Mouse (Mus musculus) yolk sac, embryonic 10.5 days (tissue): ENCODE results near the gene Fam71a.
"Not testable (repeated sequence)": the region's sequence is repeated elsewhere in the genome, so short reads cannot be mapped to it uniquely, and the experiment has no call there.

ENCODE experiments used
- DNase-seq: peaks from one replicate; pipeline ENCODE4 v3.0.0-alpha.2; 2017; ENCODE audit warnings: low spot score

The Fam71a gene

GRCm38 (mm10) chr1:191181469-191182259, 17.0 kb upstream of the Fam71a start:
- no peak for DNase-seq

GRCm38 (mm10) chr1:191180397-191180796, 15.8 kb upstream of the Fam71a start:
- DNase-seq = no peak

DNA sequence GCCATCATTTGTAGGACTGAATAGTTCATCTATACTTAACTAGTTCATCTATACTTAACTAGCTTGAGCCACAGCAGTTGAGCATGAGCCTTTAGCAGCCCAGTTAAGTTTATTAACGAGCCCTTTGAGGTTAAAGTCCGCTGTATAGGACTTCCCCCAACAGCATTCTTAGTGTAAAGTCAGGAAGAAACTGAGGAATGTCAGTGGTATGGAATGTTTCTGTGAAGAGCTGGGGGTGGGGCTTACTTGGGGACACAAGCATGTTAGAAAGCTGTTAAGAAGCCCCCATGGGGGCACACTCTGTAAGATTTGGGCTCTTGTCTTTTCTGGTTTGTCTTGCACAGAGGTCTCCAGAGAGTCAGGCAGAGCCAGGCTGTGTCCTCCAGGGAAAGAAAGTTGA, 15.2 kb upstream of the Fam71a start:
- peak; percentile 64 for DNase-seq

GRCm38 (mm10) chr1:191178511-191179188, 14.0 kb upstream of the Fam71a start:
- peak; percentile 60 for DNase-seq

- DNase-seq = no peak
Measured at GRCm38 (mm10) chr1:191176887-191177286, 12.3 kb upstream of the Fam71a start.

DNA sequence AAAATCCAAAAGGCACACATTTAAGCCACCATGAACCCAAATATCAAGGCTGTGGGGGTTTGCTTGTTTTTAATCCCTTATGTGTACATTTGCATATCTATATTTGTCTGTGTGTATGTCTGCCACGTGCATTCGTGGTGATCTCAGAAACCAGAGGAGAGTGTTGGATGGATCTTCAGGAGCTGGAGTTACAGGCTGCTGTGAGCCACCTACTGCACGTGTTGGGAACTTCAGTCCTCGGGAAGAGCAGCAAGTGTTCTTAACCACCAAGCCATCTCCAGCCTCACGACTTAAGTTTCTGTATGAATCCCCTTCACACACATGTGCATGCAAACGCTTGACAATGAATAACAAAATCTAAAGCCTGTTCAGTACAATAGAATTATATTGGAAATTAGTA, 7.9 kb upstream of the Fam71a start:
- no peak for DNase-seq

DNA sequence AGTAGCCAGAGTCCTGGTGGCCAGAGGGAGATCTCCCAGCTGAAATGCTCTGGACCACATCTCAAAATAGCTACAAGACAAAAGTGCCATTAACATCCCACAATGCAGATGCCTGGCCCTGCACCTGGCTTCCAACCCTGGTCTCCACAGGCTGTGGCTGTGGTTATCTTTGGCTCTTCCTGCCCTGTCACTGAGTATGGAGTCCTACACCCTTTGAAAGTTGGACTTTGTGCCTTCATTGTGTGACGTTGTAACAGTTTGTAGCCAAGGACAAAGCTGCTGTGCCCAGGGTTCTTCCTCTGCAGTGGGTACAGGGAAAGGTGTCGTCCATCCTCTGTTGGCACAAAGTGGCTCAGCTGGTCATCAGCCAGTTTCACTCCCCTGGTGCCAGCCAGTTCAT, 5.8 kb upstream of the Fam71a start:
- DNase-seq = no peak

GRCm38 (mm10) chr1:191166189-191166588, 1.6 kb upstream of the Fam71a start:
- DNase-seq = no peak

DNA sequence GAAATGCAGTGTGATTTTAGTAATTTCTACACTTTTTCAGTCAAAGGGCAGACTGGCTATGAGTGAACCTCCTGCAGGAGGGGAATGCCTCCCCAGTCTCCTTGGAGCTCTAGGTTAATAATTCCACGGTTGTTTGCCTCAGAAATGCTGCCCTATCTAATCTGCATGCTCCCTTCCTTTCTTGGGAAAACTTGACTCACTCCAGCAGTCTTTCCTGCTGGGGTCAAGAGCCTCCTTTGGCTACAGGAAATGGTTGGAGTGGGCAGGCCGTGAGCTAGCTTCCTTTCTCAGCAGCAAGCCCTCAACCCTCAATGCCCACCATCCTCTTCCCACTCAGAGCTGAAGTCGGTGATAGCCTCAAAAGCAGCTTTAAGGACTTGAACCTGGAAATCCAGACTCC, 10.3 kb downstream of the Fam71a start:
- DNase-seq = peak; percentile 69

GRCm38 (mm10) chr1:191153052-191153451, 11.6 kb downstream of the Fam71a start:
- DNase-seq = peak; percentile 44

GRCm38 (mm10) chr1:191150924-191151605, 13.6 kb downstream of the Fam71a start:
- no peak for DNase-seq

DNA sequence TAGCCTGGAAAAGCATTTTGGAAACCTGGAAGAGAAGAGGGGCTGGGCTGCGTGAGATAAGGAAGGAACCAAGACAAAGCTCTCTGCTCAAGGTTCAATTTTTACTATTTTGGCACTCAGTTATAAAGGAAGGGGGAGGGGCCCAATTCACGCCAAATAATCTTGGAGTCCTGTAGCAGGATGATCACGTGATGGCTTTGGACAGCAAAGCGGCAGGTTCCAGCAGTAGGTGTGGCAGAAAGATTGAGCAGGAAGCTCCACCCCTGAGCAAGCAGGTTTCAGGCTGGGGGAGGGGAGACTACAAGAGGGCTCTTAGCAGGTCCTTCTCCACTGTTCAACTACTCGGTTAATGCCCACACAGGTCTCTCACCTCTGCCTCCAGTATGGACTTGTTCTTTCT, 15.1 kb downstream of the Fam71a start:
- not testable (repeated sequence) for DNase-seq

DNA sequence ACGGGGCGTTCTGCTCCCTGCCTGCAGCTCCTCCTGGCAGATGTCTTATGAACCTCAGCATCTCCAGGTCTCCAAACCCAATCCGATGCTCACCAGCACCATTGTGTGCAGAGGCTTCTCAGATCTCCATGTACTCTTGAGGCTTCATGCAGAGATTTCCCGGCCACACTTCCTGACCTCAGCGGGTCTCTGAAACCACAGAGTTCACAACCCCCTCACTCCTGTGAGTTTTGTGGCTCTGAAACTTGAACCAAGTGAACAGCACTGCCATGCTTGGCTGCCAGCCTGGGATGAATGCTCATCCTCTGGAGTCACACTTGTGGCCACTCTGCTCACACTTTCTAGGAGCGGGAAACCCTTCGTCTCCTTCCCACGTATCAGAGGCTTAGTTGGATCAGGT, 23.6 kb downstream of the Fam71a start:
- DNase-seq = no peak

DNA sequence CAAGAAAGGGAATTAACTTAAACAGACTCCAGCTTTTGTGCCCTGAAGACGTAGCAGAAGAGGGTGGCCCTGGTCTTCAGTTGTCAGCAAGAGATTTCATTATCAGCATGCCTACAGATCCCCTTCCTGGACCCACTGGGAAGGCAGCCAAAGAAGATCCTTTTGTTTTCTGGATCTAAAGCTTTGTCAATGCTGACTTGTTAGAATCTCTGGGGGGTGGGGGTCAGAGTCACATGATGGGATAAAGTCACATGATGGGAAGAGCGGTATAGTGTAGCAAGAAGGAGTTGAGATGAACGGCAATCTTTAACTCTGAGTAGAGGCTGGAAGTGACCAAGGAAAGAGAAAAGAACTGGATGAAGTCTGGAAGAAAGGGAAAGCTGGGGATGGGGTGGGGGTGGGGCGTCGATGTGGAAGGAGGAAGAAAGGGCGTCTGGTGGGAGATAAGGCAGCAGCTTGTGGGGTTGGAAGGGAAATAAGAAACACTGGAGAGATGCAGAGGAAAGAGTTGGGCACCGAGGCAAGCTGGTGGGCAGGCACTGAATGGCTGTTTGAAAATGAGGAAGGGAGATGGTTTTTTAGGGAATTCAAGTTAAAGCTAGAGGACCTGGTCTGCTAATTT, 25.6 kb downstream of the Fam71a start:
- no peak for DNase-seq

DNA sequence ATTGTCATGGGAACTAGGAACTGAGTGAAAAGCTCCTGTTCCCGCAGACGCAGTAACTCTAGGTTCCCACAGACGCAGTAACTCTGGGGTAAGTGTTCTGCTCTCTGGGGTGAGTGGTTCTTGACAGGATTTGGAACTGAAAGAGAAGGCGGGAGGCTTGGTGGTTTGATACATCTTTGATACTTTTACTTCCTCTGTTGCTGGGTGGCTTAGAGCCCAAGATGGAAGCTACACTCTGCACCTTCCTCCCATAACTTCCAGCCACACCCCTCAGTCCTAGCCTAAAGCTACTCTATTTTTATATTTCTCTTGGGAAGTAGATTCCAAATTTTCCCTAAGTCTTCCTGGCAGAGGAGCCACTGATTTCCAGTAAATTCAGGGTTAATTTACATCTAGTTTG, 26.2 kb downstream of the Fam71a start:
- no peak for DNase-seq

DNA sequence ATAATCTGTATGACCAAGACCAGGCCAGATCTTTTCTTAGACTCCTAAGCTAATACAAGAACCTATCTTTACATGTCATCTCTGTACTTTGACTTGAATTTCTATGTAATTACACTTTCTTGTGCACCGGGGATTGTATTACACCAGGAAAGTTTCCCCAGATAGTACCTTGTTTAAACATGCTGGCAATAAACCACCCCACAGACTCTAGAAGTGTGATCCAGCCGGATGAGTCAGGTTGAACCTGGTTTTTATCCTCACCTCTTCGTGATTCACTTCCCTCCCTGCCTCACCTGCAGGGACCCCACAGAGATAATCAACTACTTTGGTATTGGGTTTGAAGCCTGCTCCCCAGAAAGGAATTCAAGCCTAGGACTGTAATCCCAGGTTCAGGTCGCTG, 29.2 kb downstream of the Fam71a start:
- no peak for DNase-seq

DNA sequence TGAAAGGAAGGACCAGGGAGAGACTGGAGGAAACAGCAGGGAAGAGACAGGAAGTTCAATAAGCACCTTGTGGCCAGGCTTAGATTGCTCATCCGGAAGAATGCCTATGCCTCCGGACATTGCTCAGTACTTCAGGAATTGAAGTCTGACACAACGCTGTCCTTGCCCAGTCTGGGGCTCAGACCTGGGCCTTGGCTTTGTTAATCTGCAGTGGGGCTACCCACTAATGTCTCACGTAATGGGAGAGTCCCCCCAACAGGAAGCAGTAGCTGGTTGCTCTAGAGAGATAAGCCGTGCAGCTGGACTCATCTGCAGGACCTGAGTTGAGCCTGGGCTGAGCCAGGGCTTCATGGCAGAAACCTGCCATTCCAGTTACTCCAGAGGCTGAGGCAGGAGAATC, 31.7 kb downstream of the Fam71a start:
- DNase-seq = no peak

DNA sequence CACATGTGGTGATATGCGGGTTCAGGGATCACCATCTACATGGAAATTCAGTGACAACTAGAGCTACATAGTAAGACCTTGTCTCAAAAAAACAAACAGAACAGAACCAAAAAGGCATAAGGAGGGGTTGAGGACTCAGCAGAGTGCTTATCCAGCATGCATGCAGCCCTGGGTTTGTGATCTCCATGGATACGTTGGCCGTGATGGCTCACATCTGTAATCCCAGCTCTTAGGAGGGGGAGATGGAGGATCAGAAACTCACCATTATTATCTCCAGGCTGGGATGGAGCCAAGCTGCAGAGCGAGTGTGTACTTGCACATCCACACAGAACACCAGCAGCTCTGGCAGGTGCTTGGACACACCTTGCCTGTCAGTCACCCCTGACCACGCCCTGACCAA, 32.4 kb downstream of the Fam71a start:
- DNase-seq = no peak

DNA sequence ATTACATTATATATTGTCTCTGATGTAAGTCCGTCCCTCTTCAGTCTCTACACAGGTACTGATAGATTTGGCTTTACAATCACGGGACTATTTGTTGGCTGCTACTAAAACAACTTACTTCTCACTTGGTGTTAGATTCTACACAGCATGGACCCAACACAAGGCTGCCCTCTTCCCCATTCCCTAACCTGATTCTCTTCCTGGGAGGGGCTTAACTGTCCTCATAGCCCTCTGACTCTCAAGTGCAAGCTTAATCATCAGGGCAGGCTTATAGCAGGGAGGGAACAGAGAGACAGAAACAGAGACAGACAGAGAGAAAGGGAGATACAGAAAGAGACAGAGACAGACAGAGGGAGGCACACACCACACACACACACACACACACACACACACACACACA, 32.9 kb downstream of the Fam71a start:
- DNase-seq = no peak

- peak; percentile 72 for DNase-seq
Measured at GRCm38 (mm10) chr1:191125811-191126638, 38.6 kb downstream of the Fam71a start.

DNA sequence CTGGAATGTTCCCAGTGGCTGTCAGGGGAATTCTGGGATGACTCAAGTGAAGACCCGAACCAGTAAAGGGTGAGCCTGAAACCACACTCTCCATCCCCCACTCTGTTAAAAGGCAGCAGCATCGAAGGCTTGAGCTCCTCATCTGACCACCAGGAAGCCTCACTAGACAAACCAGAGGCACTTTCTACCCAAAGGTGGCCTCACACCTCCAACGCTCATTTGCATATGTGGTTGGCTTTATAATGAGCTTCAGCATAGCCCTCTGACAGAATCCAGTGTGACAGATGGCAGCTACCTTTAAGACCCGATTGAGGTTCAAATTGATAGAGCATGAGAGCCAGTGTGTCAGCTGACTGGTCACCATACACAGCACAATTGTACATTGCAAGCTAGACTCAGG, 40.3 kb downstream of the Fam71a start:
- DNase-seq = no peak

DNA sequence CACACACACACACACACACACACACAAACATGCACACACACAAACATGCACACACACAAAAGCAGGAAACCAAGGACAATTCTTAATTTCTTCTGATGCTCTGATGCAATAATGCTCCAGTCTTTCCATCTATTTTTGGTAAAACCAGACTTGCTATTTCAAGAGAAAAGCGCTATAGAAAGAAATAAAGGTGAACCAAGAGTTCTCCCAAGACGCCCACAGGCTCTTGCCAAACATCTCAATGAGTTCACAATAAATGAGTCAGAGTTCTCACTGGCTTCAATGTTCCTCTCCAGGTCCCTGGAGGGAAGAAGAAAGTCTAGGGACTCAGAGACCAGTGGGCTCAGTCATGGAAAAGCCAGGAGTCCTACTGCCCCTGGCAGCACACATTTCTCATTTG, 40.9 kb downstream of the Fam71a start:
- no peak for DNase-seq
